Mouse (Mus musculus) embryonic facial prominence, embryonic 15.5 days (tissue): Measurements from ENCODE around the gene Cnr1. TPM values are rescaled to one million over a fixed set of nuclear protein-coding genes. Genes with fewer than 3 reads are reported as not detected.

Experiments
- ATAC-seq: fragments of 200-750 bp; cut with Nextera tagmentation; 2 replicates; pipeline ENCODE4 v1.8.0; 2017; ENCODE audit warnings: low read depth, moderate TSS enrichment; ENCODE audit not compliant: insufficient number of reproducible peaks, low FRiP score, low TSS enrichment
- H3K27ac ChIP-seq: fragments of 300-500 bp; sonication (generic); replicated peaks from 2 replicates; pipeline ENCODE4 v1.5.1; 2015; ENCODE audit warnings: mild to moderate bottlenecking, inconsistent platforms
- H3K27me3 ChIP-seq: fragments of 300-500 bp; sonication (generic); 2 replicates; pipeline ENCODE4 v1.6.1; 2015; ENCODE audit warnings: inconsistent platforms
- H3K36me3 ChIP-seq: fragments of 300-500 bp; sonication (generic); 2 replicates; pipeline ENCODE4 v1.6.1; 2015; ENCODE audit warnings: mild to moderate bottlenecking, inconsistent platforms
- H3K4me1 ChIP-seq: fragments of 300-500 bp; sonication (generic); 2 replicates; pipeline ENCODE4 v1.6.1; 2015; ENCODE audit warnings: inconsistent platforms
- H3K4me2 ChIP-seq: fragments of 300-500 bp; sonication (generic); replicated peaks from 2 replicates; pipeline ENCODE4 v1.6.1; 2015; ENCODE audit warnings: mild to moderate bottlenecking, inconsistent platforms
- H3K4me3 ChIP-seq: fragments of 300-500 bp; sonication (generic); replicated peaks from 2 replicates; pipeline ENCODE4 v1.5.1; 2015; ENCODE audit warnings: mild to moderate bottlenecking, inconsistent platforms
- H3K9ac ChIP-seq: fragments of 300-500 bp; sonication (generic); 2 replicates; pipeline ENCODE4 v1.6.1; 2015; ENCODE audit warnings: inconsistent platforms
- H3K9me3 ChIP-seq: fragments of 300-500 bp; sonication (generic); replicated peaks from 2 replicates; pipeline ENCODE4 v1.6.1; 2016; ENCODE audit warnings: inconsistent platforms
- WGBS: fragments of 180-500 bp; shearing (Covaris S2); methylation state at CpG from one replicate; pipeline ENCODE4 v1.1.7; 2015; 5-methylcytosine and 5-hydroxymethylcytosine counted together
- polyA plus RNA-seq: library from polyadenylated mRNA; unstranded; fragments of >200 nt; fragmentation: Nextera tagmentation; extraction: Ambion mirVana; gene quantifications from 2 replicates; pipeline ENCODE4 v1.2.1, GENCODE M21; 2015

Gene Cnr1
- polyA plus RNA-seq, 1 experiment from 2014 or later: 3.5 TPM

DNA sequence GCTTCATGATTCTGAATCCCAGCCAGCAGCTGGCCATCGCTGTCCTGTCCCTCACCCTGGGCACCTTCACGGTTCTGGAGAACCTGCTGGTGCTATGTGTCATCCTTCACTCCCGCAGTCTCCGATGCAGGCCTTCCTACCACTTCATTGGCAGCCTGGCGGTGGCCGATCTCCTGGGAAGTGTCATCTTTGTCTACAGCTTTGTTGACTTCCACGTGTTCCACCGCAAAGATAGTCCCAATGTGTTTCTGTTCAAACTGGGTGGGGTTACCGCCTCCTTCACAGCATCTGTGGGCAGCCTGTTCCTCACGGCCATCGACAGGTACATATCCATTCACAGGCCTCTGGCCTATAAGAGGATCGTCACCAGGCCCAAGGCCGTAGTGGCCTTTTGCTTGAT, 19.5 kb downstream of the Cnr1 start:
- H3K4me3 ChIP-seq: no peak overlapping the region
- H3K4me2 ChIP-seq: no peak overlapping the region
- no peaks in the 10 kb centered on the region for H3K27me3 ChIP-seq
- 93% methylated on average over 13 of the region's 13 CpGs for WGBS
- H3K4me1 ChIP-seq: no peaks in the 10 kb centered on the region
- no peak overlapping the region for H3K9ac ChIP-seq
- no peak for ATAC-seq
- H3K36me3 ChIP-seq: no peaks in the 10 kb centered on the region
- H3K9me3 ChIP-seq: no peaks in the 10 kb centered on the region
- H3K27ac ChIP-seq: no peak overlapping the region

DNA sequence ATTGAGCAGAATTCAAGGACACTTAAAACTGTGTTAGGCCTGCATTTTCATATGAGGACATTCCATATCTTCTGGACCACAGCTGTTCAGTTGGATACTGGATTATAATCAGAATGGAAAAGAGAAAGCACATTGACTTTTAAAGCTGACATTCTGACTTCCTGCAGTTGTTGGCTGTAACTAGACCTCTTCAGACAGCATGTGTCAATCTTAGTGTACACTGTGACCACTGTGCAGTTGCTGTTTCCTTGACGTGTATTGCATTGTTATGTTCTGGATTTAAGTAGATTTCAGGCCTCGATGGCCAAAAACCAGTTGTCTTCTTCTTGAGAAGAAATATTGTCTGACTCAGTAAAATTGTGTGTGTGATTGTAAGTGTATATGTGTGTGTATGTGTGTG, 21.3 kb downstream of the Cnr1 start:
- no peaks in the 10 kb centered on the region for H3K9me3 ChIP-seq
- no peak overlapping the region for H3K4me3 ChIP-seq
- no peak overlapping the region for H3K9ac ChIP-seq
- H3K4me1 ChIP-seq: no peaks in the 10 kb centered on the region
- ATAC-seq: no peak
- no peak overlapping the region for H3K4me2 ChIP-seq
- H3K27ac ChIP-seq: no peak overlapping the region
- WGBS: 72% methylated on average over 2 of the region's 2 CpGs
- no peaks in the 10 kb centered on the region for H3K36me3 ChIP-seq
- H3K27me3 ChIP-seq: no peaks in the 10 kb centered on the region

DNA sequence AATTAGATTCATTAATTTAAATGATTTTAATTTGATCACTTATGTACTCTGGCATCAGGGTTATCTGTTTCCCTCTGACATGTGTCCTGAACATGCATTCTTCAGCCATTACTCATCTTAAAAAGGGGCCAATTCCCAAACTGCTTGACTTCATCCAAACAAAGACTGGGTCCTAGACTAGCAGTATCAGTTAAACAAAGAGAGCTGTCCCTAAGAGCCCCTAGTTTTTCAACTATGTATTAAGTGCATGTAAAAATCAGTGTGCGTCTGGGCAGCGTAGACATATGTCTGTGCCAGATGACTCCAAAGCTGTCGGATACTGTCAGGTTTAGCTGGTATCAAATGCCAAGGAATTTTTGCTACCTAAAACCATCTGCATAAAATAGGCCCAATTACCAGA, 23.2 kb downstream of the Cnr1 start:
- Histone ChIP-seq H3K4me3 (no peak overlapping the region), H3K9ac (no peak overlapping the region), H3K9me3 (no peaks in the 10 kb centered on the region), H3K27me3 (no peaks in the 10 kb centered on the region), H3K27ac (no peak overlapping the region), H3K4me1 (no peaks in the 10 kb centered on the region), H3K36me3 (no peaks in the 10 kb centered on the region), H3K4me2 (no peak overlapping the region)
- ATAC-seq: no peak
- WGBS: 73% methylated on average over 3 of the region's 3 CpGs

DNA sequence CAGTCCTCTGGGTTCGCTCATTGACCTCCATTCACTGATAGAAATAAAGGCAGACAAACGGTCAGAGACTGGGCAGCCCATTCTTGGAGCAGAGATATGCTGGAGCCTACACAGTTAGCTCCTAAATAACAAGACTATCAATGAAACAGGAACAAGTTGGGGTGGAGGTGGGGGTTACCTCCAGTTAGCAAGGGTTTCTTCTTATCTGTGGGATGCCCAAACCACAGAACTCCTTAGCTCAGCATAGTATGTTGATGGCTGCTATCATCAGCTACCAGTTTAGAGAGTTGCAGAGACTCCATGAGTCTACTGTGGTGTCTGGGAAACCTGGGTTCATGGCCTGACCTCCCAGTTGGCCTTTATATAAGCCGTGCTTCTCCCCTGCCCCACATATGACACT, 33.0 kb downstream of the Cnr1 start:
- Histone ChIP-seq H3K36me3 (no peaks in the 10 kb centered on the region), H3K4me2 (no peak overlapping the region), H3K27ac (no peak overlapping the region), H3K9me3 (no peaks in the 10 kb centered on the region), H3K4me1 (no peaks in the 10 kb centered on the region), H3K4me3 (no peak overlapping the region), H3K9ac (no peak overlapping the region), H3K27me3 (no peaks in the 10 kb centered on the region)
- no peak for ATAC-seq
- WGBS: 79% methylated on average over 3 of the region's 3 CpGs

DNA sequence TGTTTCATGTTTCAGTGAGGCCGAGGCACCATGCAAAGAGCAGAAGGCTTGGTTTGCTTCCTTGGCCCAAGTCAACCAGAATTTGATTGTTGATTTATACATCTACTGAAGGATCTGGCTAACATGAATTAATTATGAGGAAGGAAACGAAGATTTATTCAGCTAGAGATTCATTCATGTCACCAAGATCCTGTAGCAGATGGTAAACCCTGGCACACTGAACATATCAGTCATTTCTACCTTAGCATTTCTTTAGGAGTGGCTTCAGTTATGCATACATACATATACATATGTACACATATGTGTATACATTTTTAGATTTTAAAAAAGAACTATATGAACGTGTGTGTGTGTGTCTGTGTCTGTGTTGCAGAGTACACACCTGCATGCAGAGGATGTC, 34.1 kb downstream of the Cnr1 start:
- no peak overlapping the region for H3K4me3 ChIP-seq
- no peaks in the 10 kb centered on the region for H3K9me3 ChIP-seq
- no peaks in the 10 kb centered on the region for H3K4me1 ChIP-seq
- H3K27me3 ChIP-seq: no peaks in the 10 kb centered on the region
- no peak overlapping the region for H3K9ac ChIP-seq
- H3K27ac ChIP-seq: no peak overlapping the region
- WGBS: 78% methylated on average over 3 of the region's 3 CpGs
- H3K4me2 ChIP-seq: no peak overlapping the region
- no peak for ATAC-seq
- H3K36me3 ChIP-seq: no peaks in the 10 kb centered on the region

DNA sequence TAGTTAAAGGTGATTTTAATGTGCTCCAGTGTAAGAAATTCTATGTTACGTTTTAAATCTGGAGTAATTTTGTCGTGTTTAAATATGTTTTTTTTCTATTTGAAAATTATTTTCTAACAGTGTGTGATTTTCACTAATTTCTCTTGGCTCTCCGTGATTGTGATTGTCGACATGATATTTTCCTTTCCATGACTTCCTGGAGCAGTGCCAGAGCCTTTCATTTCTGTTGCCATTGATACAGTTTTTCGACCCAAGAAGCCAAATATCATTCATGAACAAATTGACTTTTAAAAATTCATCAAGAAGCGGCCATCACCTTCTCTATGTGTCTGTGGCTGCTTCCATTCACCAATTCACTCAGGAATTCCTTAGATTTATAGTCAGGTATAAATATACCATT, 35.4 kb downstream of the Cnr1 start:
- Histone ChIP-seq H3K4me1 (no peaks in the 10 kb centered on the region), H3K27me3 (no peaks in the 10 kb centered on the region), H3K4me2 (no peak overlapping the region), H3K4me3 (no peak overlapping the region), H3K9ac (no peak overlapping the region), H3K9me3 (no peaks in the 10 kb centered on the region), H3K36me3 (no peaks in the 10 kb centered on the region), H3K27ac (no peak overlapping the region)
- ATAC-seq: no peak
- WGBS: 80% methylated on average over 6 of the region's 6 CpGs

DNA sequence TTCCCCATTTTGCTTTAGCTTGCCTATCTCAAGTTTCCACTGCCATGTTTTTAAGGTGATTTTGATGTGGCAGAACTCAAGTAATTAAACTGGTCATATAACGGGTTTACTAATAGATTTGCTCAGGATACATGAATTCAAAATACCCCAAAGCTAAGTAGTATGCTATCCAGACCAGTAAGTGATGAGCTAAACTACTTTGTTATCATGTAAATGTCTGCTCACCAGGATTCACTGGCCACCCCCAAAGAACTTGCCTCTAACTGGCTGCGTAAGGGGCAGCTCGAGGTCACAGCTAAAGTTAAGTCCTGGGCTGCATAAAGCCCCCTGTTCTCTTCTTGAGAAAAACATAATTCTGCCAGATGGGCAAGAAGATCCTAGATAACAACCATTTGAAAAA, 46.3 kb downstream of the Cnr1 start:
- no peaks in the 10 kb centered on the region for H3K27me3 ChIP-seq

DNA sequence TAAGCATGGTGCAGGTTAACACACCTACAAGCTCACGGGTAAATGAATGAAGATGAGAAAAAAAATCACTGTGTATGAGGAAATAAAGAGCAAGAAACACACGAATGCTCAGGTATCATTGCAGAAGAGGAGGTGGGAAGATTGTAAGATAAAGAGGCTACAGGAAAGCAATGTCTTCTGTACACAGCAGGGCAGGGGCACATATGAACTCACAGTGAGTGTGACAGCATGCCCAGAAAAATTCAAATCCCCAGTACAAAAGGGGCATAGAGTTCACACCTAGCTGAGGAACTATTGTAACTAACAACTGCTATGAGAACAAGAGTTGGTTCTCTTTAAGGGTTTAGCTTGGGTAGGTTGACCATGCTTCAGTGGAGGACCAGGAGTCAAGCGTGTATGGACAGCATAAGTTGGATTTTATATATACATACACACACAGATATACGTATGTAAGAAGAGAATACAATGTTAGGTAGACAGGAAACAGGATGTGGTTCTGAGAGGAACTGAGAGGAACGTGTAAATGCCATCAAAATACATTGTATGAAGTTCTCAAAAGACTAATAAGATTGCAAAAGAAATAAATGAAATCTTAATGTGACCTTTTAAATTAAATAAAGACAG, 64.2 kb downstream of the Cnr1 start:
- no peak overlapping the region for H3K4me2 ChIP-seq

More for the DNA sequence above, 46.3 kb downstream of the Cnr1 start:
- ATAC-seq: no peak
- H3K4me2 ChIP-seq: no peak overlapping the region
- WGBS: 77% methylated on average over 3 of the region's 3 CpGs
- H3K9ac ChIP-seq: no peak overlapping the region
- H3K9me3 ChIP-seq: no peaks in the 10 kb centered on the region
- no peak overlapping the region for H3K27ac ChIP-seq
- no peaks in the 10 kb centered on the region for H3K36me3 ChIP-seq
- H3K4me3 ChIP-seq: no peak overlapping the region
- no peaks in the 10 kb centered on the region for H3K4me1 ChIP-seq

DNA sequence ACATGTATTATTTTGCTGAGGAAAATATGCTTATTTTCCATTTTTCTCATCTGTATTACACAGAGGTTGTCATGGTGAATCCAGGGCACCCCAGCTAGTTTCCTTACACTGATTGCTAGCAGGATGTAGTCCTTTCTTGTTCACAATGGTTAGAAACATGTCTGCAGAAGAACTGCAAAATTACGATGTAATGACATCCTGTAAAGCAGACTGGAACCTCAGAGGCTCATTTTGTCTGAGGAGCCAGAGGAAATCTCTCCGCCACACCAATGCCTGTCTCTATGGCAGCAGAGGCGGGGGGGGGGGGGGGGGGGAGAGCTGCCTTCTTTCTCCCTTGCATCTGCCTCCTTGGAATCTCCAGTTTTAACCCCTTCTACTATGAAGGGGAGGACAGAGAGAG, 68.3 kb downstream of the Cnr1 start:
- Histone ChIP-seq H3K4me3 (no peak overlapping the region), H3K27ac (no peak overlapping the region), H3K9me3 (no peaks in the 10 kb centered on the region), H3K36me3 (no peaks in the 10 kb centered on the region), H3K4me1 (no peaks in the 10 kb centered on the region), H3K4me2 (no peak overlapping the region), H3K27me3 (no peaks in the 10 kb centered on the region), H3K9ac (no peak overlapping the region)
- ATAC-seq: no peak
- WGBS: 47% methylated on average over 3 of the region's 3 CpGs

More for the DNA sequence above, 64.2 kb downstream of the Cnr1 start:
- Histone ChIP-seq H3K27ac (no peak overlapping the region), H3K4me3 (no peak overlapping the region), H3K27me3 (no peaks in the 10 kb centered on the region), H3K9ac (no peak overlapping the region), H3K4me1 (no peaks in the 10 kb centered on the region), H3K9me3 (no peaks in the 10 kb centered on the region), H3K36me3 (no peaks in the 10 kb centered on the region)
- WGBS: 79% methylated on average over 5 of the region's 5 CpGs
- ATAC-seq: no peak

DNA sequence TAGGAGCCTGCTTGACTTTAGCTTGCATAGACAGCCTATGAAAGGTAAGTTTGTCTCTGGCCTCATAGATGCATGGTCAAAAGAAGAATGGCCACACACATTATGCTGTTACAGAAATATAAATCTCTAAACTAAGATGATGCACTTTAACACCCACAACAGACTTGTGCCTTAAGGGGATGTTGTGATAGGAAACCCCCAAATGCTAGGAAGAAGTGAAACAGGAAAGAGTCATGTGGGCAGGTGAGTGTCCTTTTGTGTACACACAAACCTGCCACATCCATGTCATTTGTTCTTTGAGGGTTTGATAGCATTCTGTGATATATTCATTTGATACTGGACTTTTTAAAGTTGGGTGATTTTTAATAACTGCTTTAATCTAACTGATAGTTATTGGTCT, 72.0 kb downstream of the Cnr1 start:
- no peaks in the 10 kb centered on the region for H3K36me3 ChIP-seq
- no peaks in the 10 kb centered on the region for H3K9me3 ChIP-seq
- H3K9ac ChIP-seq: no peak overlapping the region
- ATAC-seq: no peak
- no peak overlapping the region for H3K4me3 ChIP-seq
- no peaks in the 10 kb centered on the region for H3K27me3 ChIP-seq
- no peaks in the 10 kb centered on the region for H3K4me1 ChIP-seq
- H3K27ac ChIP-seq: no peak overlapping the region
- no peak overlapping the region for H3K4me2 ChIP-seq
